Mouse (Mus musculus) T-cell, adult 2 months (primary cell): ENCODE measurements at regions not wholly inside any gene's neighbourhood (a gene's known extent, or its start where the extent isn't known, plus 50 kb on each side); places are given as distances from the start of the nearest gene placed in this dataset.

Source experiments
- DNase-seq: peaks from one replicate; pipeline ENCODE4 v3.0.0; 2022; ENCODE audit warnings: low spot score

GRCm38 (mm10) chr2:161340291-161340690 is 231.4 kb upstream of the Chd6 start:
- no peak for DNase-seq

- DNase-seq, result no peak
These were observed 230.6 kb upstream of the Chd6 start for GRCm38 (mm10) chr2:161339327-161340001.

DNA sequence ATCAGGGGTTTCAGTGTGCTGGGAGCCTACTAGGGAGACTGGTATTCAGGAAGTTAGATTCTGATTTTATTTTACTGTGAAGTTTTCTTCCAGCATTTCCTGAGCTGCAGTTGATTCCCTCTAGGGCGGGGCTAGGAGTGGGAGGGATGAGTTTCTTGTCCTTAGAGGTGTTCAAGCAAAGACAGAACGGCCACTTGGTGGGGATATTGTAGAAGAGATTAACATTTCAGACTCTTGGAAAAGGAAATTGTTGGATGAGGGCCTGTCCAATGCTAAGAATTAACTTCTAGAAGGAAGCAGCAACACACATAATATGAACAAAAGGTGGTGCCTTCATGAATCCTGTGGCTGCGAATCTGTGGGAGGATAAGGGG is 230.1 kb upstream of the Chd6 start:
- DNase-seq, result no peak

DNA sequence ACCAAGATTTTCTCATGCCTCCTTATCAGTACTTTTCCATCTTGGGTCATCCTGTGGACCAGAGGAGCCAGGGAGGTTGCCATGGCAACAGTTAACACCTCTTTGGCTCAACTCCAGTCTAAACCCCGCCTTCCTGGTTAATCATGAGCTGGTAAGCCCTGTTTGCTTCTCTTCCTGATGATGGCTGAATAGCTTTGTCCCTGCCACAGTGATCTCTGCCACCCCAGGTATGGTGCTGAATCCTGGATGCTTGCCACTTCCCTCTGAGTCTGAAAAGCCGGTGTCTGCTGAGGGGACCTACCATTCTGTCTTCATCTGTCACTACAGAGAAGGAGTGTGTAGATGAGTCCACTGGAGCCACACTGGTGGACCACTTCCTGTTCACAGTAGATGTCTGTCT is 223.8 kb upstream of the Chd6 start:
- no peak for DNase-seq

DNA sequence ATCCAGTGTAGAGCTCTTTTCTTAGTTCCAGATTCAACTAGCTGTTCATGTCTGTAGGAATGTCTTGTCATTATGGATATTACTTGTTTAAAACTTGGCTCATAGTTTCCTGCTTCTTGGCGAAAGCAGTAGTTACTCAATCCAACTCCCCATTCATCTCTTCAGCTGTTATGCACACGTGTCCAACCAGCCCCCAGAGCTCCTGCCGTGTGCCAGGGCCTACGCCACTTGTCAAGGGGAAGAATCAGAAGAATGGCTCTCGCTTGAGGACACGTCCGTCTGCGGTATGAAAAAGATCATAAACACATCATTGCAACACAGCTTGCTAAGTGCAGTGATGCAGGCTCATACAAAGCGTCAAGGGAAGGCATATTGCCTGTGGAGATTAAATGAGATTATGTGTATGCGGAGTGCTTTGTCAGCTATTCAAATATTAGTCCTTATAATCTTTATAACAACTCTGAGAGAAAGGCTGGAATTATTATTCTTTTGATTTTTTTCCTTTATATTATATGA is 223.0 kb upstream of the Chd6 start:
- no peak for DNase-seq

GRCm38 (mm10) chr2:161302796-161303195 is 193.9 kb upstream of the Chd6 start:
- DNase-seq, result no peak

GRCm38 (mm10) chr2:161268861-161269413 is 160.1 kb upstream of the Chd6 start:
- DNase-seq, result no peak

DNA sequence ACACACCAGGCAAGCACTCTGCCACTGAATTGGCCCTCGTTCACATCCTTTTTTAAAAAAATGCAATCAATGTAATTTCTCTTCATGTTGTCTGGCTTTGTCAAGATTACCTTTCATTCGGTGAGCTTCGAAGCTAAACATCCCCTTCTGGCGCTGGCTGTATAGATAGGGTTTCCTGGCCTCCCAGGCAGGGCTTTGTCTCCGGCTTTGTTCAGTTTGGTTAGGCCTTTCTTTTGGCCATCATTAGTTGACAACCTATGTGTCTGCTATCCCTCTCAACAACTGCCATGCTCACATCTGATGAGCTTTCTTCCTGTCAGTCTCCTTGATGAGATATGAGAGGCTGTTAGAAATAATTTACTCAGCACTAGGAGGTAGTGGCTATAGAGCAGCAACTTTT is 157.6 kb upstream of the Chd6 start:
- DNase-seq, result no peak

DNA sequence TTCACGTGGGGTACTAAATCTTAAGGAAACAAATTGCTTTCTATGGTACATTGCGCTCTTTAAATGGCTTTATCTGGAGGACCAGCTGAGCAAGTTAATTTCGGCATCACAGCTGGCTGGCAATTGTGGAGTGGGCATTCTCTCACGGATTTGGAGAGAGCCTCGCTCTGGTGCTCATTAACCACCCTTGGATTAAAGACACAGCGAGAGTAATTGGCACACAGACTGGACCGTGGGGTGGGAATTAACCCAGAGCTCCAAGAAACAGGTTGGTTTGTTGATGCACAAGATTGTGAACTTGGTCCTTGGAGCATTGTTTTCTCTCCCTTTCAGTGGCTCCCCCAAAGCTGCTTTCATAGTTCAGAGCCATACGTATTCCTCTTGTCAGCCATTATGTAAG is 156.3 kb upstream of the Chd6 start:
- no peak for DNase-seq

GRCm38 (mm10) chr2:161252761-161253160 is 143.9 kb upstream of the Chd6 start:
- no peak for DNase-seq

- no peak for DNase-seq
These were observed 132.8 kb upstream of the Chd6 start for GRCm38 (mm10) chr2:161241665-161242064.

- DNase-seq, result no peak
These were observed 128.5 kb upstream of the Chd6 start for GRCm38 (mm10) chr2:161237280-161237819.

DNA sequence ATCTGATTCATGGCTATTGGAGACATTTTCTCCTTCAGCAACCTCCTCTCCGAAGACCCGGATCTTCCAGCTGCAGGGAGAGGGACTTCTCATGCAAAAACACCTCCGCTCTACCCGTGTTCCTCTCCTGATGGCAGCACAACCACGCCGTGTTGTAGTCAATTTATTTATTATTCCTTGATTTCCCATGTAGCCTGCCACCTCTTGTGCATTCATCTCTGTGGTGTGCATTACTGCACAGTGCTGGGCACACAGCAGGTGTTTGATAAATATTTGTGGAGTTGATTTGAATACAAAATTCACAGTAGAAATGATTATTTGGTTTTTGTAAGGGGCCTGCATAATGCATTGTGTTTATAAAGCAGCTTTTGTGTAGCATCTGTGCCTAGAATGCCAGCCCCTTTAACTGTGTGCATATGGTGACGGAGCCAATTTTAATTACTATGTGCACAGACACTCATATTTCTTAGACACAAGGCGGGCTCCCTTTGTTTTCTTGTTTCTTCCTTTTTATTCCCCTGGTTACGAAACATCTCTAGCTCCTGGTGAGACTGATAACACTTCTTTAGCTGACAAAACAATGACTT is 124.4 kb upstream of the Chd6 start:
- no peak for DNase-seq

DNA sequence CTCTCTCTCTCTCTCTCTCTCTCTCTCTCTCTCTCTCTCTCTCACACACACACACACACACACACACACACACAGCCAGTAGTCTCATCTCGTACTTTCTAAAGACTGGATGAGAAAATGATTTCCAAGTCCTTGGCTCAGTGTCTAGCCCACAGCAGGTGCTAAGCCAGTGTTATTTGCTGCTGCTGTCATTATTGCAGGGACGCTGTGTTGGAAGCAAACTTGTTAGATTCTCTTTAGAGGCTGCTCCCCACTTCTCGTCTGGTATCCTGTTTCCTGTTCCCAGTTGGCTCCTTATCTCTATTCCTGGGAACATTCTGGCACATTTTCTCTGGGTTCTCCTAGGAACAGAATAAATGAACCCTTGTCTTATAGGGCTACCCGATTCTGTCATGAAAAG is 122.5 kb upstream of the Chd6 start:
- no peak for DNase-seq

GRCm38 (mm10) chr2:161215736-161216135 is 106.9 kb upstream of the Chd6 start:
- no peak for DNase-seq

GRCm38 (mm10) chr2:161214681-161215458 is 106.0 kb upstream of the Chd6 start:
- DNase-seq, result peak; percentile 5

DNA sequence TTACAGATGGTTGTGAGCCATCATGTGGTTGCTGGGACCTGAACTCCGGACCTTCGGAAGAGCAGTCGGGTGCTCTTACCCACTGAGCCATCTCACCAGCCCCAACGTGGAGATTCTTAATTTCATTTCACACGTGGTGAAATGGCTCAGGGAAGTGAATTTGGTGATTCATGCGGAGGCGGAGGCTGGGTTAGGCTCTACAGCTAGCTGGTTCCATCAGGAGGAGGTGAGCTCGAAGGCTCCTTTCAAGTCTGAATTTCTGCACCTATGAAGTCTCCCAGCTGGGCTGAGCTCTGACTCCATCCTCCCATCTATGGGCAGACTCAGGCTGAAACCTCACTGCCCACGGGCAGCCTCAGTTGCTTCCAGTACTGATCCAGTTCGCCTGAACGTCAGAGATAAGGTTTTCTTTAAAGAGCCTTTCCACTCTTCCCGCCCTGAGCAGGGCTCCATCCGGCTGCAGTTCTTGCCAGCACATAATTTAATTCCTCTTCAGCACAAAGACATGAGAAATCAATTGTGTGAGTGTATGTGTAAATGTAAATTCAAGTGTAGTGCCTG is 103.5 kb upstream of the Chd6 start:
- DNase-seq, result no peak

- no peak for DNase-seq
These were observed 88.0 kb upstream of the Chd6 start for GRCm38 (mm10) chr2:161196713-161197372.

DNA sequence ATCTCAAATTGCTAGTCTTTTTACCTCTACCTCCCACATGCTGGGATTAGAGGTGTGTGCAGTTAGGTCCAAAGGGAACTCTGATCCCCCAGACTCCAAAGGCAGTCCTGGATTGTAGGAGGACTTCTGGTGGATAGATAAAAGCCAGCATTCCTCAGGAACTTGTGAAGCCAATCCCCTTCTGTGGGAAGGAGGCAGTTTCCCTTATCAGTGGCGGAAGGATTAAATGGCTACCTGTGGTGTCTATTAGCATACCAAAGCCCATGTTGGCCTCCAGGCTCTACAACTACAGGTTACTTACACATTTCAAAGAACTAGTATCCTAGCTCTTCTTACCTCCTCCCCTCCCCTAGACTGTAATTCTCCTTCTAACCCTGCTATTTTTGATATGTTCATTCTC is 78.6 kb upstream of the Chd6 start:
- DNase-seq, result no peak

DNA sequence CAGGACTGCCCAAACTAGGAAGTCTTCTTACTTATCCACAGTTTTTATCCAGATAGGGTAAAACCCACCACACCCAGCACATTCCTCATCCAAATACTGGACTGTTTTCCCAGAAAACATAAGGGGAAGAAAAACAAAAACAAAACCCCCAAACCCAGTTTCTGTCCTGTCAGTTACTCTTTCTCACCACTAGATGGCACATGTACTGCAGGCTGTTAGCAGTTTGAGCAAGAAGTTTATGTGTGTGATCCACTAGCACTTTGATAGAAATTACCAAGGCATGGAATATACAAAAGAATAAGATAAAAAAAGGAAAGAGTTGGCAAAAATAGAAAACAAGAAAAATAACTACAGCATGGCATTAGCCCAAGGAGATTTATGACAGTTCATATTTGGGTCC is 76.2 kb upstream of the Chd6 start:
- no peak for DNase-seq

- peak; percentile 57 for DNase-seq
These were observed 68.6 kb upstream of the Chd6 start for GRCm38 (mm10) chr2:161177355-161178021.
